Mouse (Mus musculus): ENCODE results near the gene Tex48.

Tex48 gene

DNA sequence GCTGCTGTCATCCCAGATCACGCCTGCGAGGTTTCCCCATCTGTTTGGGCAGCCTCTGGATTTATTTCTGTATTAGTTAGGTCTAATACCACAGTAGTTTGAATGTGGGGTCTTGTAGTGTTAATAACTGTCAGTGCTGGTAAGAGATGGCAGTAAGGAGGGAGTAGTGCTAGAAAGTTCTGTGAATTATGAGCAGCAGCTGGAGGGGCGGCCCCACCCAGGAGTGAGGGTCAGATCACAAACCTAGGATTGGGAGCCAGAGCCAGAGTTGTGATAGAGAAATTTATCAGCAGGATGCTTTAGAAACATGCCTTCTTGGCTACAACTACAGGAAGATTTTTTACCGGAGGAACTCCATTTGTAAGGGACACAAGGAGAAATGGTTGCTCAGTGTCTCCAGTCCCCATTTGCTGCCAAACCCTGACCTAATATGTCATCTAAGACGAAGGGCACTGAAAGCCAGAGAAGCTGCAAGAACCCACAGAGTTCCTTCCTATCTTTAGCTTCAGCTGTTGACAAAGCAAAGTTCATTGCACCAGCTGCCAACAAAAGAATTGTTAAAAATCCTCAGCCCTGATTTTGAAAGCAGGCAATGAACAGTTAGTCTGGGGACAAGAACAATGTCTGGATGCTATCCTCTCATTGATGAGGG lies 27.6 kb downstream of the Tex48 start:
- DNase-seq (ENCODE audit: low spot score), result no peak

DNA sequence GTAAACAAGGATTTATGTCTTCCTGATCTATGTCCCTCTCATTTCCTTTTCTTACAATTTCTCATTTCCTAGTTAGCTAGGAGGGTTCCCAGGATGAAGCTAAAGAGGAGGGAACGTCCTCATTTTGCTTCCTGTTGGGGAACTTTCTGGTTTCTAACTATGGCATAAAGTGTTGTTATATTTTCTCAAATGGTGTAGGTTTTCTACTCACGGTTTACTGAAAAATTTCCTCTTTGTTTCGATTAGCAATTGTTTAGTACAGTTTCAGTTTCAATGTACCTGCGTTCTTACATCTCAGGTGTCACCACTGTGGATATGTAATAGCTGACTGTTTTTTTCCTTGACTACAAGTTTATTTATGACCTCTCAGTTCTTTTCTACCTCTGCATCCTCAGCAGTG lies 31.7 kb downstream of the Tex48 start:
- DNase-seq (ENCODE audit: low spot score), result no peak

DNA sequence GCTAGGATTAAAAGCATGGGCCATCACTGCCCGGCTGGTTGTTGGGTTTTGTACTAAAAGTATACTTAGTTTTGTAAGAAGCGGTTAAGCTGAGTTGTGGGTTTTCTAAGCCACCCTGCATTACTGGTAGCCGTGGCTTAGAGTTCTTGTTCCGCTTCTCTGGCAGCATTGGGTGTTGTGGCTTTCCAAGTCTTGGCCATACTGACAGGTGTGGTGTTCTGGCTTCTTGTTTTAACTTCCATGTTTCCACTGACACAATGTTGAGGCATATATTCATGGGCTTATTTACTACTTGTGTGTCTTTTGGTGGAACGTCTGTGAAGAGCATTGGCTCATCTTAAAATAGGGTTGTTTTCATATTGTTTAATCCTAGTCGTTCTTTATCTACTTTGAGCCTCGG lies 32.2 kb downstream of the Tex48 start:
- DNase-seq (ENCODE audit: low spot score), result no peak

DNA sequence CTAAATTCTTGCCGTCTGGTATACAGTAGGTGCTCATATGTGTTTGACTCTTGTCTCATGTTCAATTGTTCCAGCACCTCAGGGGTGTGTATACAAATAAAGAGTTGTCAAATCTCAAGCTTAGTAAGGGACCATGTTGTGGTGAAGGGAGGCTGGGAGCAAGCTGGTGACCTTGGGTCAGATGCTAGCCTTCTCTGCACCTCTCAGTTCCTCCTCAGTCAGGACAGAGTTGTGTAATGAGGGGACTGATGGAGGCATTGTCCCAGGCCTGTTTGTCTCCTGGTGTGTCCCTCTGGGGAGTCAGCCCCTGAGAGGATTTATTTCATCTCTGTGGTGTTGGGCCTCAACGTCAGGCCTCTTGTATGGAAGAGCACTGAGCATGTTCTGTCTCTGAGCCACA lies 36.0 kb downstream of the Tex48 start:
- no peak for DNase-seq (ENCODE audit: low spot score)

DNA sequence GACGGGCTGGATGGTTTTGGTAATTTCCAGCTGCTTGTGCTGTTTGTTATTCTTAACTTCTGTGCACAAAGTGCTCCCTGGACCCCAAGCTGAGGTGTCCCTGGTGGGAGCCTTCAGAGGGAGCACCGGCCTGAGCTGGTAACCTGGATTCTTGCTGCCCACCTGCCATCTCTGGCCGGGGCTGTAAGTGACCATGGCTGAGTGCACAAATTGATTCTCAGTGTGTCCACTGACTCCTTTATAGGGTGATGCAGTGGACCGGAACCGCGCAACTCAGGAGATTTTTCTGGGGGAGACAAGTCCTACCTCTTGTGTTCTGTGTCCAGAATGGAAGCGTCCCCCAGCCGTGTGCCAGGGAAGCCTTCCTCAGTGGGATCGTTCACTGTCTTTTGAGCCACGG lies 37.0 kb downstream of the Tex48 start:
- DNase-seq (ENCODE audit: low spot score), result no peak

DNA sequence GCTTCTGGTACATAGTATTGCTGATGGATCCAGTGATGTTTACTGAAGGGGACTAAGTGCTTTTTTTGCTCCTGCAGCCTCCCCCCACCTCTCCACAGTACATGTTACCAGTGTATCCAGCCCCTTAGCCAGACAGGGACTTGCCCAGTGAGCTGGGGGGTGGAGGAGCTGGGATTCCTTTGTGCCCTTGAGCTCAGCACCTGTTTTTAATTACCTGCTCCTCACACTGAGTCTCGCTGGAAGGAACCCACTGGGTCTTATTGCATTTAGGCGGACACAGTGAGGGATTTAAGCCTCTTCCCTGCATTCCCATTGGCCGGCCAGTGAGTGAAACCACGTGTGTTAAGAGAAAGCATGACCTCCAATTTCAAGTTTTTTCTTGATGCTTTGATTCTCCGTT lies 39.6 kb downstream of the Tex48 start:
- DNase-seq (ENCODE audit: low spot score), result no peak

DNA sequence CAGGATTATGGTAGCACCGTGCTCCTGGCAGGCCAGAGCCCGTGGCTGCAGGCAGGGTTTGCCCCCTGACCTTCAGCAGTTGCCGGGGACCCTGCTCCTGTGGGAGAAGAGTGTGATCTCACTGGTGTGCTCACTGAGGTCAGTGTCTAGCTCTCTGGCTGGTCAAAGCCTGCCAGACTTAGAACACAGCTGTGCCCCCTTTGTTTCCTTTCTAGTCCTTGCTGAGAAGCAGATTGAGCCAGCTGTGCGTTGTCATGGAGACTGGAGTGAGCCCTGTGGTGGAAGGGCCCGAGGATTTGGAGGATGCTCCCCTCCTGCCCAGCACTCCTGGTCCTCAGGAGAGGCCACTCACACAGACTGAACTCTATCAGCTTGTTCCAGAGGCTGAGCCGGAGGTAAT lies 42.1 kb downstream of the Tex48 start:
- DNase-seq (ENCODE audit: low spot score), result peak; percentile 67

DNA sequence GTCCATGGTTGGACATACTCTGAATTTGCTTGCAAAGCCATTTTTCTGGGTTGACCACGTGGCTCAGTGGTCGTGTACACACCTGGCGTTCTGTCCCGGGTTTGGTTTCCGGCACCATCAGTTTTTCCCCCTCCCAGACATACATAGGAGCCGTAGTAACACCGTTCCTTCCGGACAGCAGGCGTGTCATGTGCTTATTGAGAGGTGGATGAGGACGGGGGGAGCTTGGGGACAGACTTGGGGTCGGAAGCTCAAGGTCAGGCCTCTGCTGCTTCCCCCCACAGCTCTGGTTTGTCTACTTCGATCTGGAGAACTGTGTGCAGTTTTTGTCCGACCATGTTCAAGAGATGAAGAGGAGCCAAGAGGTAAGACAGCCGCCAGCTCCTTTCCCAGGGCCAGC lies 42.6 kb downstream of the Tex48 start:
- DNase-seq (ENCODE audit: low spot score), result no peak

DNA sequence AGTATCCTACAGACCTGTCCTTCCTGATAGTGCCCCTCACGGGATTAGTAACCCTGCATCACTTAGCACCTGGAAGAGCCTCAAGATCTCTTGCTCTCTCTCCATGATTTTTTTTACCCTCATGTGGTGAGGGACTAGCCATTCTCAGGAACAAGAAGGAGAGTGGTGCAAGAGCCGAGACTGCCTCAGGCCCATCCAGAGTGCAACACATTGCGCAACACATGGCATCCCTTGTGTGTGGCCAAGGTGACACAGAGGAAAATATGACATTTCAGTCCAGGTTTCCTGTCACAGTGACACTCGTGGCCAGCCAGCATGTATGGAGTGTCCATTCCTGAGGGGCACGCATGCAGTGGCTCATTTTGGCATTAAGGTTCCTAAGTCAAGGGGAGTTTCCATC lies 49.6 kb downstream of the Tex48 start:
- no peak for DNase-seq (ENCODE audit: low spot score)

DNA sequence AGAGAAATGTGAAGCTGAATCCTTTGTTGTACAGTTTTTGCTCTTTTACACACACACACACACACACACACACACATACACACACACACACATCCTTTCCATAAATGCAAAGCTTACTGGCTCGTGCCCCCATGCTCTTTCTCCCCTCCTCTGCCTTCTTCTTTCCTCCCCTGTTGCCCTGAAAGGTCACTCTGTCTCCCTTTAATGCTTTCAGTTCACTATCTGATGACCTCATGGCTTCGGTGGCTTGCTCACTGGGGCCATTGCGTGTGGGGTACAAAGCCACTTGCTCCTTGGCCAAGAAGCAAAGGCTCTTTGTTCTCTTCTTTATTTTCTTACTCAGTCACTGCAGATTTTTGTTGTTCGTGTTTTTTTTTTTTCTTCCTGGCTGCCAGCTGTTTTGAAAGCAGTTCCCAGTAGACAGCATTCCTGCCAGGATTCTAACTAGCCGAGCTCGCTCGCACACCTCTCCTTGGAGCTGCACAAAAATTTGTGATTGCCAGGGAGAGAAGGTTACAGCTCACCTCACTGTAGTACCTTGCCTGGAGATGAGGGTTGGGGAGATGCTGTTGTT lies 51.9 kb downstream of the Tex48 start:
- DNase-seq (ENCODE audit: low spot score), result no peak

DNA sequence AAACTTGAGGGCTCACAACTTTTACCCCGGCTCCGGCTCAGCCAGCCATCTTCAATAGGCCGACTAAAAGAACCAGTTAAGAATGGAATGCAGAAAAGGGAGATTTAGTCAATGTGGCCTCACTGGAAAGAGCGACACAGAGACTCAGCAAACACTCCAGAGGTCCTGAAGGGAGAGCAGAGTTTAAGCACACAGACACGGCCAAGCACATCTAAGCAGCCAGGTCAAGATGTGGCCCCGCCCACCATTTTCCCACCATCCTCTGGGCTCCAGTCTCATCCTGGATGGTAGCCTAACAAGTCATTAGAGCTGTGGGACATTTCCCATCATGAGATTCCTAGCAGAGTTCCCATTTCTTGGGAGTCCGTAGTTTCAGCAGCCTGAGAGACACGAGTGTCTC lies 52.9 kb downstream of the Tex48 start:
- no peak for DNase-seq (ENCODE audit: low spot score)

DNA sequence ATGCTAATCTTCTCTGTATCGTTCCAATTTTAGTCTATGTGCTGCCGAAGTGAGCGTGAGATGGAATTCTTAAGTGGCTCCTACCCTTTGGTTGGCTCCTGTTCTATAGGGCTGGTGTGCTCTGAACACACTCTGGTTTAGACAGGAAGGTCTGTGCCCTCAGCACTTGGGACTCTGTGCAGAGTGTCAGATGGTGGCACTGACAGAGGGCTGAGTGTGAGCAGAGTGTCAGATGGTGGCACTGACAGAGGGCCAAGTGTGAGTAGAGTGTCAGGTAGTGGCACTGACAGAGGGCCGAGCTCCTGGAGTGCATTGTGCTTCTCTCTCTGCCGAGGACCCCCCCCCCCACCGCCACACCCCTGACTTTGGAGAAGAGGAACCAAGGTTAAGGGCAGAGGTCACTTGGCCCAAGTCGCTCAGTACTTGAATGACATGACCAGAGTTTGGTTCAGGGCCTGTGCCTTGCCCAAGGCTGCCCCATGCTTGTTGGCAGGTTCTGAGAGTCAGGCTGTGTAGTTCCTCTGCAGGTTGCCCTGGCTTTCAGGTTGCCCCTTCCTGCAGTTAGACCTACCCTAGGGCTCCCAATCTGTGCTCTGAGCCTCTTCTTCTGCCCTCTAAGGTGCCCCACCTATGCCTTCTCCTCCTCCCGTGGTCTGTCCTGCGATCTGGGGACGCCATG lies 54.4 kb downstream of the Tex48 start:
- no peak for DNase-seq (ENCODE audit: low spot score)

DNA sequence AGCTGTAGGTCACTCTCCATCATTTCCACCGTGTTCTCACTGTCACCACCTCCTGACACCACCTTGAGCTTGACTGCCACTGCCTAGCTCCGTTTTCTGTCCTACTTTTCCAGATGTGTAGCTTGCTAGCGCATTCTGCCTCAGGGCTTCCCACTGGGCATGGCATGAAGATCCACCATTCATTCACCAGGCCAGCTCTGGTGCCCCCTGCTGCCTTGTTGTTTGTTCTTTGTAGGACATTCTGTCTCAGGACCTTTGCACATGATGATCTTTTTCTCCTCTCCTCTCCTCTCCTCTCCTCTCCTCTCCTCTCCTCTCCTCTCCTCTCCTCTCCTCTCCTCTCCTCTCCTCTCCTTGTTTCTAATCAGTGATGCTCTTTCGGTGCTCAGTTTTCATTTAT lies 59.5 kb downstream of the Tex48 start:
- no peak for DNase-seq (ENCODE audit: low spot score)

DNA sequence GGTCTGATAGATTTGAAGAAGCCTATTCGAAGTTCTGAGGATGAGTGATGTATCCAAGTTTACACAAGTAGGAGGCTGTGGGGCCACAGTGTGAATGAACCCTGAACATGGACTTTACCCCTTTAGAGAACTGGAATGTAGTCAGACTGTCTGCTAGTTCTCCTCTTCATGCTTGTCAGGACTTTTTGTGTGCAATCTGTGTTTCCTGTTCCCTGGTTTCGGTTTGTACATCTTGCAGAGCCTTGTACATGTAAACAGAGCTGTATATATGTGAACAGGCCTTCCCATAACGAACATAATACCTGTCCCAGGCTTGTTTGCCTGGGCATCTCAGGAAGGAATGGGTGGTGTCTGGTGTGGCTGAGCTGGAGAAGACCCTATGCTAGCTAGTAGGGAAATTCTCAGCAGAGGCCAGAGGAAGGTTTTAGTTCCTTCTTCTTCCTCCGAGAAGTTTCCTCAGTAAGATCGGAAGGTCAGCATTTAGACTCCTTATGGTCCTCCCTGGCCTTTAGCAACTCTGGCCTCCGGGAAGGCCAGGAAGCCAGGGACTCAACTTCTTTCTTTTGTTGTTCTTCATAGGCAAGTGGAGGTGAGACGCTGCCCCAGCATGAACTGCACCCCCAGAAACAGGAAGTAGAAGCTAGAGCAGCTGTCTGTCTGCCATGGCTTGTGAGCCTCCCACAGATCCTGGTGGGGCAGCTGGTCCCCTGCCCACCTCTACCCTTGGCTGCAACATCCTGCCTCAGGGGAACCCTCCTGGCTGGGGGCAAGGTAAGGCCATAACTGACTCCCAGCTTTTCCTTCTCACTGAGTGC lies 60.2 kb downstream of the Tex48 start:
- no peak for DNase-seq (ENCODE audit: low spot score)

DNA sequence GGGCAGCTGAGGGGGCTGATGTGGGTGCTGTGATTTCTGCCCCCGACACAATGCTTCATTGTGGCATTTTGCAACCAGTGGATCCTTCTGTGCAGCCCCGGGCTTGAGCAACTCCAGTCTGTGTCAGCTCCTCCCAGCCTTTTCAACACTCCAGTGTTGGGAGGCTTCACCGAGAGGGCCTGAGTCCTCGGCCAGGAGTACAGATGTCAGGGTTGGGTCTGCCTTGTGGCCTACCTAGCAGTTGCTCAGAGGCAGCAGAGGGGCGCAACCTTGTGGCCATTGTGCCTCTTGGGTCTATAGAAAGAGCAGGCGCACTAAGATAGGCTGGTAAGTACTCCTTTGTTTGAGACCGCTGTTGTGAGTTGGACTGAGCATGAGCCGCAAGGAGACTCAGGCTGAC lies 62.1 kb downstream of the Tex48 start:
- no peak for DNase-seq (ENCODE audit: low spot score)

DNA sequence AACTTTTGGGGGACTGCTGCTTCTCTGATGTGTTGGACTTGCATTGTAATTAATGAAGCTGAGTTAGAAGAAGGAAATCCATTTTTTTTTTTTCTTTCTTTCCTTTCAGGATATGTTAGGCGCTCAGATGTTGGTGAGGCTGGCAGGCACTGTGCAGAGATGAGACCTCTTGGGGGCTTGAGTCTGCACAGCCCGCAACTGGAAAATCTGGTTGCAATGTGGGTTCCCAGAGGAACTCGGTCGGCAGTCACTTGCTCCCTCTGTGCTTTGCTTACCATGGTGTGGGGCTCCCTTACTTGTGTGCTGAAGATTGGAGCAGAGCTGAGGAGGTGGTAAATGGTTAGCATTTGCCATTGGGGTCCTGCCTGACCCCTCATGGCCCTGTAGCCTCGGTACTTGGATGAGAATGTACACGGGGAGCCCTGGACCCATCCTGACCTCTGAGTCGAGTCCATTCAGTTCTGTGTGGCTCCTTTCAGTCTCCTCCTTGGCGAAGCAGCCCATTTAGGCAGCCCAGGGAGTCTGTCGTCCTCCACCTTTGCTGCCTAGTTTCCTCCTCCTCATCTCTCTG lies 63.0 kb downstream of the Tex48 start:
- DNase-seq (ENCODE audit: low spot score), result no peak

DNA sequence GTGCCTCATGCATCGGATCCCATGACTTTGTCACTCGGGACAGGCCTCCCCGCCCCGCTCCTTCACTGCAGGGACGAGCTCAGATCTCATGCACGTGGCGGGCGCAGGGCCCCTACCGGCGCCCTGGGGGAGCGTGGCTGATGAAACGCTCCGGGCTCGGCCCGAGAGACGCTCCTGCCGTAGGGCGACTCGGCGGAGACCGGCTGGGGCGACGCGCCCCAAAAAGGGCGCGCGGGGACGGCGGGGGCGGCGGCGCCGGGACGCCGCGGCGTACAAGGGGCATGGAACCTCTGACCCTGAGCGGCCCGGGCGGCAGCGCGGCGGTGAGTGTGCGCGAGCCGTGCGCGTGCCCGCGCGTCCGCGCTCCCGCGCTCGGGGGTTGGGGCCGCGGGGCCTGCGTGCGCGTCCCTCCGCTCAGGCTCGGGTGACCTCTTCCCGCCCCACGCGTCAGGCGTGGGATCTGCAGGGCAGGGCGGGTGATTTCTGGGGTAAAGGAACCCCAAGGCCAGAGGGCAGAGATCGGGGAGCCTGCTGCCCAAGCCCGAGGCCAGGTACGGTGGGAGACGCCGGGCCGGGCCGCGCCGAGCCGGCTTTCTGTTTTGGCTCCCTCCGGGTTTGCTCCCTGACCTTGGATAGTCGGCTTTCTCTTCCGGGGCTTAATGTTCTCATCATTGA lies 63.7 kb downstream of the Tex48 start, which contains the start of gene Tmem268:
Tmem268 (plus strand) TSS at position 375 of the 675 bp plus-strand sequence.
- DNase-seq (ENCODE audit: low spot score), result peak; percentile 74

DNA sequence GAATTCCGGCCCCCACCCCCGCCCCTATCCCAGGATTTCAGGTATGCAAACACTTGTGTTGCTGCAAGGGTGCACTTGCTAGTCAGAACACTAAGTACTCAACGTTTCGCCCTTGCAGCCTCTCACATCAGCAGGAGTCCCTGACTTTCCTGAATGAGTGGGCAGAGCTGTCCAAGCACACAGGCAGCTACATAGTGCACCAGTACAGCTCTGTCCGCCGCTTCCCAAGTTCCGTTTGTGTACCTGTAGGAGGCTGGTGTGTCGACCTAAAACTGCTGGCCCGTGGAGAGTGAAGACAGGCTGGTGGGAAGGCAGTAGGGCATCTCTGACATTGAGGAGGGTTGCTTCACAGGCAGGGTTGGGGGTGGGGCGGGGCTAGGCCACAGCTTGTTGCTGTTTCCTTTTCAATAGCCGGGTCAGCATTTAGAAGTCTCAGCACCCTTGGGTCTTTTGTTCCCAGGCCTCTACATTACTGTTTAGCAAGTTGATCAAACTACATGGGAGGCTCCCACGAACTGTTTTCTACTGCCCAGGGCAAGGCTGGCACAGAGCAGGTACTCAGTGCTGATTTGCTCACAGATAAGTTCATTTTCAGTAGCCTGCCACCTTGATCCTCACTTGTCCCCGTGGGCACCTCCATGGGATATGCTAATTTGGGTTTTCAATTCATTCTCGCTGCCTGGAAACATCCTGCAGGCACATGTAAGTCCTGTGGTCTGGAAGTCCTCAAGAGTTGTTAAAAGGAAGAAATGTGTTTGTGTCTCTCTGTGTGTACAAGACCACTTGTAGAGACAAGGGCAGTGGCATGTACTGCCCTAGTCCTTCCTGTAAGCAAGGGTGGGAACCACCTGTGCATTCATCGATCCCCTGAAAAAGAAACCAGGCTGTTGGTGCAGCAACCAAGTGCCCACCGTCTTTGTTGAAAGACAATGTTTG lies 64.8 kb downstream of the Tex48 start:
- DNase-seq (ENCODE audit: low spot score), result no peak

Data from retina, embryonic 14.5 days (tissue).